Mouse (Mus musculus): ENCODE measurements at regions not wholly inside any gene's neighbourhood (a gene's known extent, or its start where the extent isn't known, plus 50 kb on each side); places are given as distances from the start of the nearest gene placed in this dataset.
"Not testable (repeated sequence)": the region's sequence is repeated elsewhere in the genome, so short reads cannot be mapped to it uniquely, and the experiment has no call there.

GRCm38 (mm10) chr12:29391756-29392155 lies 136.4 kb upstream of the Myt1l start:
- DNase-seq, result peak; percentile 56

DNA sequence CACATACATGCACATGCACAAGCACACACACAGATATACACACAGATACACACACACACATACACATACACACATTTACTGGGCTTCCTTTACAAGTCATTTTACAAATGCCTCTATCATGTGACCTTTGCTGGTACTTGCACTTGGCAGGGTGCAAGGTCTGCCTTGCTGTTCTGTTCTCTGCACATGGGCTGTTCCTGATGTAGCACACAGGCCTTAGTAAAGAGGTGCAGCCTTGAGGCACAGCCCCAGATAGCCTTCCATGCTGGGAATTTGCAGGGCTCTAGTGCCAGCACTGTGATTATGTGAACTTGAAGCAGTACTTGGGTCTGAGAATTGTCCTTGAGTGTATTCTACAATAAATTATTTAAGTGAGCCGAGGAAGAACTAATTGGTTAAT lies 133.9 kb upstream of the Myt1l start:
- no peak for DNase-seq

- no peak for DNase-seq
Observed at GRCm38 (mm10) chr12:29394881-29395280, 133.3 kb upstream of the Myt1l start.

- no peak for DNase-seq
Observed at GRCm38 (mm10) chr12:29395401-29395982, 132.7 kb upstream of the Myt1l start.

DNA sequence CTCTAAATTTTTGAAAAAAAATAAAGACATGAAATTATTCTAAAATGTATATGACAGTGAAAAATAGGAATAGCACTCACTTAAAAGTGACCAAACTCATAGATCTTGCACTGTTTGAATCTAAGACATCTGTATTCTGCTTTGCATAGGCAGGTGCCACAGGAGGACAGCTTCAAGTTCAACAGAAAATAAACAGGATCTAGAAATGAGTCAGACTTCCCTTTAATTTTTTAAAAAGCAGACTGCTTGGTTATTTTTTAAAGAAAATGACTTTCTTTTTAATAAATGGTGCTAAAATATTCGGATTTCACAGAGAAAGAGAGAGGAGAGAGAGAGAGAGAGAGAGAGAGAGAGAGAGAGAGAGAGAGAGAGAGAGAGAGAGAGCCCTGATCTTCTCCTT lies 123.8 kb upstream of the Myt1l start:
- no peak for DNase-seq

DNA sequence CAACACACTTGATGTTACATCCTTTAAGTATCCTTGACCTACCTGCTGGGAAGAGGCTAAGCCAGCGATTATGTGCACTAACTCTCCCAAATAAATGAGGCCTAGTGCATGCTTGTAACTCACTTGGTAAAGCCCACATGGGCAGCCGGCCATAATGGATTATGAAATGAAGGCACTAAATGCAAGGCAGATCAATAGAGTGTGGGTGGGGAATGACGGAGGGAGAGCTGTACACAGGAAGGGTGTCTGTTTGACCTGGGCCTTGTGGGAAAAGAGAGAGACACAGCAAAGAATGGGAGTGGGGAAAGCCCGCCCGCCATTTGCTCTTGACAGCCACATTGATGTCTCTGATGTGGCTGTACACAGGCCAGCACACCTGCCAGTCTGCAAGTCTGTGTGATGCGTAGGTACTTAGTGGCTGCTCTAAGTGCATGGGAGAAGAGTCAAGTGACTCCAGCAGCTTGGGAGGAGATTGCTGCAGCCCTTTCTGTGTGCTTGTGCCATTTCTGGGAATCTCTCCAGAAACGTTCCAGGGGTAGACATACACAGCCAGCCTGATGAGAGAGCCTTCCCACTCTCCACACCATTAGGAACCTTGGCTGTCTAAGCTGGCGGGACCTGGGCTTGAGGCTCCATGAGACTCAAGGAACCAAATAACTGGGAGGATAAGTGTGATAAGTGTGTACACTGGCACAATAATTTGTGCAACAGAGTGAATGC lies 118.7 kb upstream of the Myt1l start:
- no peak for DNase-seq

DNA sequence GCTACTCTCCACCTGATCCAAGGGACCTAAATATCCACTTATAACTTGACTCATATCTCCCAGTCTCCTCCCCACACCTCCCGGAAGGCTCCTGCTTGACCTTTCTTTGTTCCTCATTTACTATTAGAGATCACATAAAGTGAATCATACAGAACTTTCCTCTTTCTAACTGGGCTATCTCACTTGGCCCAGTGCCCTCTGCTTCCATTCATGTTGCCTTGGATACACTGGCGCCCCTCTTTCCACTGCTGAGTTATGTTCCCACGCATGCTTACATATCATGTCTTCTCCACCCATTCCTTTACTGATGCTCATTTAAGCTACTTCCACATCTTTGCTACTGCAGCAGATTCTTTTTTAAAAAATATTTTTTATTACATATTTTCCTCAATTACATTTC lies 94.2 kb upstream of the Myt1l start:
- no peak for DNase-seq

DNA sequence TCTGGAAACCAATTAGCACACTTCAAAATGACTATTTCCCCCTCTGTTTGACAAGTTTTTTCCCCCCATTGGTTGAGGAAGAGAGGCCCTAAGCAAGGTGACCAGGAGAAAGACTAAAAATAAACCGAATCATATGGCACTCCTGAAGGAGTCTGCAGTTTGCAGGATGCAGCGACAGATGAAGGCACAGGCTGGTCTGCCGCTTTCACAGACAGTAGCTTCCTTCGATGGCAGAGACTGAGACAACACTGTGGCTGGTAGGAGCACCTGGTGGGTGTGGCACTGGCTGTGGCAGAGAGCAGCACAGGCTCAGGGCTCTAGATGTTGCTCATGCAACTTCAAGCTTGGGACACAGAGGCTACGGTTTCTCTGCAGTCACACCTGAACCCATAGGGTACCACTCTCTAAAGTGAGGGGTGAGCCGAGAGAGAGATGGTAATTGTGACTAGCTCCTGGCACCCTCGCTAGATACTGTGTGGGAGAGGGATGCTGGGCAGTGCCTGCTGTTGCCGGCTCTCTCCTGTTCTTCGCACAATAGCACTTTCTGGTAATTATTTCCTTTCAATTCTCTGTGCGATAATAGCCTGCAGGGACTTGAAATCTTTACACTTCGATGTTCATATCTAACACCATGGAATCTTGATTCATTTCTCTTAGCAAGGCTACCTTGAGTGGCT lies 88.7 kb upstream of the Myt1l start:
- DNase-seq, result peak; percentile 7

GRCm38 (mm10) chr12:29465201-29465600 lies 63.0 kb upstream of the Myt1l start:
- not testable (repeated sequence) for DNase-seq

Data from right cerebral cortex, adult 18-20 months (tissue).